Comparison of ENCODE assay signal across 29 mouse cellular contexts in genomic region chr7:95250651-95251050, GRCm38 (mm10).
DNase-seq lines count a peak whose midpoint lies in the region; ATAC-seq and TF ChIP-seq lines count a peak whose summit lies in the region.
"Had no signal": no experiment of that assay in that cellular context is flagged by ENCODE, and none has a peak within 500 bp of the region (broad histone marks: within the 10 kb centered on the region; RNA-seq: fewer than 3 reads in every experiment).

No protein-coding gene starts in this region.

- H3K9me3 ChIP-seq in forebrain, embryonic 15.5 days = no peaks in the 10 kb centered on the region
- H3K9me3 ChIP-seq in forebrain, embryonic 12.5 days = no peaks in the 10 kb centered on the region
- H3K9me3 ChIP-seq in lung, postnatal 0 days (ENCODE audit: low read length) = no peaks in the 10 kb centered on the region
- H3K9me3 ChIP-seq: embryonic facial prominence, embryonic 15.5 days; heart, embryonic 10.5 days; heart, embryonic 15.5 days; hindbrain, embryonic 15.5 days; kidney, embryonic 15.5 days; limb, embryonic 13.5 days; liver, embryonic 12.5 days; midbrain, embryonic 10.5 days; midbrain, embryonic 15.5 days; neural tube, embryonic 13.5 days had no signal

- DNase-seq in lung, postnatal 10 days = peak; percentile 1
- DNase-seq in lung, postnatal 0 days (ENCODE audit: low spot score) = no peak
- DNase-seq in NIH3T3 (ENCODE audit: low read depth) = peak; percentile 14
- DNase-seq in urinary bladder, postnatal 14 days (ENCODE audit: low spot score) = no peak
- DNase-seq in cerebellum, postnatal 36 days = no peak
- DNase-seq: adrenal gland, postnatal 10 days; cerebellum, adult 11-12 months; cerebellum, adult 9-11 months; gastrocnemius, postnatal 25 days; heart, adult 11 months; kidney, adult 18-20 months; kidney, postnatal 4 days; liver, postnatal 0 days; right cerebral cortex, postnatal 4 days had no signal

- H3K4me1 ChIP-seq in forebrain, embryonic 15.5 days = peaks cover 11% of the 10 kb centered on the region
- H3K4me1 ChIP-seq in forebrain, embryonic 12.5 days = no peaks in the 10 kb centered on the region
- no peaks in the 10 kb centered on the region for H3K4me1 ChIP-seq in lung, postnatal 0 days (ENCODE audit: insufficient read depth, low read depth, low read length)
- H3K4me1 ChIP-seq: embryonic facial prominence, embryonic 15.5 days; heart, embryonic 10.5 days; hindbrain, embryonic 15.5 days; kidney, embryonic 15.5 days; limb, embryonic 13.5 days; liver, embryonic 12.5 days; midbrain, embryonic 10.5 days; midbrain, embryonic 15.5 days; neural tube, embryonic 13.5 days had no signal

- no peak for TF ChIP-seq EP300 in lung, postnatal 0 days (IDR thresholded peaks at IDR 0.05)

- H3K27me3 ChIP-seq in forebrain, embryonic 15.5 days = no peaks in the 10 kb centered on the region
- no peaks in the 10 kb centered on the region for H3K27me3 ChIP-seq in forebrain, embryonic 12.5 days
- H3K27me3 ChIP-seq in lung, postnatal 0 days (replicated peaks; ENCODE audit: insufficient read depth, low read length) = no peaks in the 10 kb centered on the region
- H3K27me3 ChIP-seq: CH12.LX; embryonic facial prominence, embryonic 15.5 days; heart, embryonic 15.5 days; hindbrain, embryonic 15.5 days; kidney, embryonic 15.5 days; limb, embryonic 13.5 days; liver, embryonic 12.5 days; midbrain, embryonic 15.5 days; neural tube, embryonic 13.5 days; Patski had no signal

- H3K36me3 ChIP-seq in forebrain, embryonic 15.5 days = no peaks in the 10 kb centered on the region
- H3K36me3 ChIP-seq in forebrain, embryonic 12.5 days (replicated peaks) = no peaks in the 10 kb centered on the region
- H3K36me3 ChIP-seq in lung, postnatal 0 days (ENCODE audit: insufficient read depth, low read length) = no peaks in the 10 kb centered on the region
- H3K36me3 ChIP-seq: embryonic facial prominence, embryonic 15.5 days; heart, embryonic 10.5 days; heart, embryonic 15.5 days; hindbrain, embryonic 15.5 days; kidney, embryonic 15.5 days; limb, embryonic 13.5 days; liver, embryonic 12.5 days; midbrain, embryonic 10.5 days; midbrain, embryonic 15.5 days; neural tube, embryonic 13.5 days had no signal

- peak; percentile 36; the same call in 1 of the 2 replicates for ATAC-seq in forebrain, embryonic 15.5 days (replicated peaks)
- no peak for ATAC-seq in forebrain, embryonic 12.5 days (ENCODE audit: low FRiP score)
- no peak for ATAC-seq in lung, postnatal 0 days
- ATAC-seq: liver, embryonic 12.5 days; liver, postnatal 0 days; midbrain, embryonic 15.5 days; Patski had no signal

- no peak for TF ChIP-seq CTCF in lung, postnatal 0 days (IDR thresholded peaks at IDR 0.05)

- H3K9ac ChIP-seq in forebrain, embryonic 15.5 days (replicated peaks) = no peak overlapping the region
- H3K9ac ChIP-seq in forebrain, embryonic 12.5 days = no peak overlapping the region
- no peak overlapping the region for H3K9ac ChIP-seq in lung, postnatal 0 days (replicated peaks; ENCODE audit: low read depth)
- H3K9ac ChIP-seq: embryonic facial prominence, embryonic 15.5 days; heart, embryonic 15.5 days; hindbrain, embryonic 15.5 days; kidney, embryonic 15.5 days; limb, embryonic 13.5 days; liver, embryonic 12.5 days; liver, postnatal 0 days; midbrain, embryonic 15.5 days; neural tube, embryonic 13.5 days had no signal

- H3K4me3 ChIP-seq in forebrain, embryonic 15.5 days = no peak overlapping the region
- no peak overlapping the region for H3K4me3 ChIP-seq in forebrain, embryonic 12.5 days (replicated peaks)
- no peak overlapping the region for H3K4me3 ChIP-seq in lung, postnatal 0 days (ENCODE audit: low read depth, low read length)
- H3K4me3 ChIP-seq: embryonic facial prominence, embryonic 15.5 days; heart, embryonic 10.5 days; heart, embryonic 15.5 days; hindbrain, embryonic 15.5 days; kidney, embryonic 15.5 days; limb, embryonic 13.5 days; liver, embryonic 12.5 days; midbrain, embryonic 10.5 days; midbrain, embryonic 15.5 days; myocyte; neural tube, embryonic 13.5 days had no signal

- no peak overlapping the region for H3K4me2 ChIP-seq in forebrain, embryonic 15.5 days (replicated peaks)
- no peak overlapping the region for H3K4me2 ChIP-seq in forebrain, embryonic 12.5 days
- no peak overlapping the region for H3K4me2 ChIP-seq in lung, postnatal 0 days (replicated peaks; ENCODE audit: low read depth, low read length)
- H3K4me2 ChIP-seq: embryonic facial prominence, embryonic 15.5 days; heart, embryonic 15.5 days; hindbrain, embryonic 15.5 days; kidney, embryonic 15.5 days; limb, embryonic 13.5 days; liver, embryonic 12.5 days; midbrain, embryonic 15.5 days; neural tube, embryonic 13.5 days had no signal

- H3K27ac ChIP-seq in forebrain, embryonic 15.5 days (replicated peaks) = no peak overlapping the region
- no peak overlapping the region for H3K27ac ChIP-seq in forebrain, embryonic 12.5 days
- no peak overlapping the region for H3K27ac ChIP-seq in lung, postnatal 0 days (ENCODE audit: low read length)
- H3K27ac ChIP-seq: embryonic facial prominence, embryonic 15.5 days; heart, embryonic 10.5 days; heart, embryonic 15.5 days; hindbrain, embryonic 15.5 days; kidney, embryonic 15.5 days; limb, embryonic 13.5 days; liver, embryonic 12.5 days; midbrain, embryonic 10.5 days; midbrain, embryonic 15.5 days; neural tube, embryonic 13.5 days had no signal

Comparison
In these comparisons a context has a peak if more than half of its experiments do, and no peak if none do; other contexts are left out.
1. DNase-seq: peak in lung, postnatal 10 days (single experiment) and NIH3T3 (single experiment); none in lung, postnatal 0 days (single experiment), urinary bladder, postnatal 14 days (single experiment) and cerebellum, postnatal 36 days (0 of 2).